Mouse (Mus musculus) kidney, adult 18-20 months (tissue): ENCODE results near the gene Olfr358.

Source experiments
- DNase-seq: peaks from one replicate; pipeline ENCODE4 v3.0.0; 2021

The Olfr358 gene

DNA sequence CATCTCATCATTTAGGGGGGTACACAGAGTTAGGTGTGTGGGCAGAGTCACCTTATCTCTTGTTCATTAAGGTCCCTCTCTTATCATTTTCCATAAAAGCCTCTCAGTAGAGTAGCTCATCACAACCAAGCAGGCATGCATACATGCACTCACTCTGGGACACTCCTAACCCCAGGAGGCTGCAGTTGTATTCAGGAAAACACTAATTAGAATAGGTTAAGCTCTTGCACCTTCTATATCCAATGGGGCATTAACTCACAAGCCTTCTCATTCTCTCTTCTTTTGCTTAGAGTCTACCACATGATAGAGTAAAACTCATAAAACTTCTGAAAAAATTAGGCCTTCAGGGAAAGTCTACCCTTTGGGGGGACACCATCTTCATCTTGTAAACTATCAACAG lies at the start of gene Olfr358:
Olfr358 (minus strand) TSS at position 101 of the 400 bp plus-strand sequence.
- no peak for DNase-seq

DNA sequence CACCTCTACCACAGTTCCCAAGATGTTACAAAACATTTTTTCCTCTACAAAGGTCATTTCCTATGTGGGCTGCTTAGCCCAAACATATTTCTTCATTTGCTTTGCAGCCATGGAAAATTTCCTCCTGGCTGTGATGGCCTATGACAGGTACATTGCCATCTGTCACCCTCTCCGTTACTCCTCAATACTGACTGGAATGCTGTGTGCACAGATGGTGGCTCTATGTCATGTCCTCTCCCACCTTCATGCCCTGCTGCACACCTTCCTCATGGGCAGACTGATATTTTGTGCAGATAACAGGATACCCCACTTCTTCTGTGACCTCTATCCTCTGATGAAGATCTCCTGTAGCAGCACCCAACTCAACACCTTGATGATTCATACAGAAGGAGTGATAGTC lies 12.1 kb downstream of the Olfr358 start:
- DNase-seq: no peak

DNA sequence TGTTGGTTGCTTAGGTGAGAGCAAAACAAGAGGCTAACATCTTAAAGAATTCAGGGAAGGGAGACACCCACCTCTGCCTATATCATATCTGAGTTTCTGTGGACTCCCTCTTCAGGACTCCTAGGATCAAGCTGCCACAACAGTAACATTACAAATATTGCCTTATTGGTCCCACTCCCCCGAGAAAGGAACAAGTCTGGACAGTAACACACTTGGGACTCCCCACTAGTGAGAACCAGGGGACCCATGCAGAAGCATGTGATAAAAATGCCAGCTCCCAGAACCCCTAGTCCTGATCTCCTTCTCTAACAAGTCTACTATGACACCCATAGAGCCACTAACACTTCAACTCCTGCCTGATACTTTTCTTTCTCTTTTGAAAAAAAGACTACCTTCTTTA lies 15.6 kb downstream of the Olfr358 start, which contains the start of gene Olfr357:
Olfr357 (plus strand) TSS at position 301 of the 400 bp plus-strand sequence.
- DNase-seq: no peak
